Mouse (Mus musculus) midbrain, embryonic 16.5 days (tissue): ENCODE measurements around the gene Cbx1. TPM values are rescaled to one million over a fixed set of nuclear protein-coding genes. Genes with fewer than 3 reads are reported as not detected.

ENCODE experiments used
- ATAC-seq: fragments of 200-750 bp; cut with Nextera tagmentation; 2 replicates; pipeline ENCODE4 v1.8.0; 2017; ENCODE audit warnings: moderate TSS enrichment
- H3K27ac ChIP-seq: fragments of 300-500 bp; sonication (generic); 2 replicates; pipeline ENCODE4 v1.5.1; 2014; ENCODE audit warnings: mild to moderate bottlenecking, low read length, mixed read lengths
- H3K27me3 ChIP-seq: fragments of 300-500 bp; sonication (generic); 2 replicates; pipeline ENCODE4 v1.6.1; 2014; ENCODE audit warnings: low read depth, low read length, mixed read lengths; ENCODE audit not compliant: control insufficient read depth, insufficient read depth
- H3K36me3 ChIP-seq: fragments of 300-500 bp; sonication (generic); 2 replicates; pipeline ENCODE4 v1.6.1; 2014; ENCODE audit warnings: mild to moderate bottlenecking, low read length, moderate library complexity, mixed read lengths; ENCODE audit not compliant: control insufficient read depth, insufficient read depth
- H3K4me1 ChIP-seq: fragments of 300-500 bp; sonication (generic); 2 replicates; pipeline ENCODE4 v1.6.1; 2014; ENCODE audit warnings: mild to moderate bottlenecking, low read length, mixed read lengths; ENCODE audit not compliant: control insufficient read depth, insufficient read depth
- H3K4me2 ChIP-seq: fragments of 300-500 bp; sonication (generic); 2 replicates; pipeline ENCODE4 v1.6.1; 2014; ENCODE audit warnings: mild to moderate bottlenecking, low read length, mixed read lengths
- H3K4me3 ChIP-seq: fragments of 300-500 bp; sonication (generic); 2 replicates; pipeline ENCODE4 v1.5.1; 2014; ENCODE audit warnings: low read depth, mild to moderate bottlenecking, low read length, moderate library complexity, mixed read lengths
- H3K9ac ChIP-seq: fragments of 300-500 bp; sonication (generic); 2 replicates; pipeline ENCODE4 v1.6.1; 2014; ENCODE audit warnings: low read depth, low read length, mixed read lengths
- H3K9me3 ChIP-seq: fragments of 300-500 bp; sonication (generic); replicated peaks from 2 replicates; pipeline ENCODE4 v1.6.1; 2014; ENCODE audit warnings: mild to moderate bottlenecking, low read length, mixed read lengths; ENCODE audit not compliant: control insufficient read depth, poor library complexity, severe bottlenecking
- WGBS: fragments of 180-500 bp; shearing (Covaris S2); extraction: QIAGEN DNeasy Blood & Tissue Kit; methylation state at CpG from one replicate; pipeline ENCODE4 v1.1.7; 2014; 5-methylcytosine and 5-hydroxymethylcytosine counted together
- polyA plus RNA-seq: library from polyadenylated mRNA; unstranded; fragments of >200 nt; fragmentation: Nextera tagmentation; extraction: Ambion mirVana; gene quantifications from 2 replicates; pipeline ENCODE4 v1.2.1, GENCODE M21; 2015

Cbx1 gene
- polyA plus RNA-seq, 1 experiment from 2014 or later, result 56.2 TPM

DNA sequence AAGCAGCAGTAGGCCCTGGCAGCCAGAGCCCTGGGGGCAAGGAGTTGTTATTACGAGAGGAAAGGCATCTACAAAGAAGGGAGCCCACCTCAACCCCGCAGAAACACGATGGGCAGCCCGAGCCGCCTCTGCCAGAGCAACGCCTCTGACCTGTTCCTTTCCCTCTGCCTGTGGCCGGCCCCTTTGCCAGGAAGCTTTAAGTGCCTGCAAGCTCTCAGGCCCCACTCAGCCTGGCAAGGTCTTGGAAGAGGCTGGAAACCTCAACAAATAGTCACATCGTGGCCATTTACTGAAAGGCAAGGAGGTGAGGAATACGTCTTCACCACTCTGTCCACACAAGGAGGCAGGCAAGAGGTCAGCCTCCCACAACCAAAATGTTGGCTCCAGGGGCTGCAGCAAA is 20.7 kb upstream of the Cbx1 start:
- no peak for ATAC-seq

DNA sequence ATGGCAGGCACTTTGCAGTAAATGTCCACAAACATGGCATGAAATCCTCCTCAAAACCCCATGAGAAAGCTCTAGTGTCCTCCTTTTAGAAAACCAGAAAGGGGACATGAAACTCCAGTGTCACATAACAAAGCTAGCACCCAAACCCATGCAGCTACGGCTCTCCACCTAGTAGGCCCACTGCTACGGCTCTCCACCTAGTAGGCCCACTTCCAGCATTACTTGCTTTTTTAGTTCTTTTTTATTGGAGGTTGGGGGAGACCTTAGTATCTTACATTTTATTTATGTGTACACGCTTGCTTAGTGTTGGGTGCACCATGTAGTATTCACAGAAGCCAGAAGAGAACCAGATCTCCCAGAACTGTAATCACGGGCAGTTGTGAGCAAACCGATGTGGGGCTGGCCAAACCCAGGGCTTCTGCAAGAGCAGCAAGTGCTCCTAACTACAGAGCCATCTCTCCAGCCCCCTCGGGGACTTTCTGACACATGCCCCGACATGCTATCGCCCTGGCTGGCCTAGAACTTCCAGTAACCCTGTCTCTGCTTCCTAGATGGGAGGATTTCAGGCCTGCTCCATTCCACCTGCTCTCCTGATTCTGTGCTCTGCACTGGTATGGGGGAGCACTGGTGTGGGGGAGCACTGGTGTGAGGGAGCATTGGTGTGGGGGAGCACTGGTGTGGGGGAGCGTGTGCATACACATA is 17.5 kb upstream of the Cbx1 start:
- peaks cover 18% of the 10 kb centered on the region for H3K4me1 ChIP-seq
- no peak overlapping the region for H3K4me3 ChIP-seq
- 95% methylated on average over 9 of the region's 9 CpGs for WGBS
- no peak overlapping the region for H3K27ac ChIP-seq
- no peak overlapping the region for H3K9ac ChIP-seq
- no peaks in the 10 kb centered on the region for H3K9me3 ChIP-seq
- ATAC-seq, result no peak
- H3K4me2 ChIP-seq, result no peak overlapping the region
- H3K36me3 ChIP-seq, result peaks cover 15% of the 10 kb centered on the region
- H3K27me3 ChIP-seq, result no peaks in the 10 kb centered on the region

More for the DNA sequence above, 20.7 kb upstream of the Cbx1 start:
- H3K4me1 ChIP-seq, result peaks cover 9% of the 10 kb centered on the region; the same call in 1 of the 2 replicates
- H3K4me3 ChIP-seq, result no peak overlapping the region
- 68% methylated on average over 9 of the region's 9 CpGs for WGBS
- no peaks in the 10 kb centered on the region for H3K27me3 ChIP-seq
- no peak overlapping the region for H3K27ac ChIP-seq
- peaks cover 15% of the 10 kb centered on the region for H3K36me3 ChIP-seq
- no peak overlapping the region for H3K4me2 ChIP-seq
- no peak overlapping the region for H3K9ac ChIP-seq
- no peaks in the 10 kb centered on the region for H3K9me3 ChIP-seq

DNA sequence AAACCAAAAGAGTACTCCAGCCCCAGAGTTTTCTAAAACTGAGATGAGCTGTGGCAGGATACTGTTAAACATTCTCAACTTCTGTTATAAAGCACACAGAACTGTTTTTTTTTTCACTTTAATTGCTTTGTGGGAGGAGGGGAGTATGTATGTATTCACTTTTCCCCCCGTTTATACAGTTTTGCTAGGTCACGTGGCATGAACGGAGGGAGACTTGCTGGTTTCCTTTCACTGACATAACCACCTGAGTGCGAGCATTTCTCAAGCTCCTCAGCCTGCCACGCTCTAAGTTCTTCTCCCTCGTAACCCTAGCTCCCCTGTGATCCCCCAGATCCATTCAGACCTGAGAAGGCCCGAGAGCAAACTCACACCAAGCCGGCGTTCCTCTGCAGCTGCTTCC is 16.5 kb upstream of the Cbx1 start:
- H3K4me2 ChIP-seq, result no peak overlapping the region
- H3K27ac ChIP-seq, result no peak overlapping the region
- no peak overlapping the region for H3K9ac ChIP-seq
- ATAC-seq, result no peak
- H3K36me3 ChIP-seq, result peaks cover 15% of the 10 kb centered on the region
- 94% methylated on average over 9 of the region's 9 CpGs for WGBS
- no peak overlapping the region for H3K4me3 ChIP-seq
- H3K9me3 ChIP-seq, result no peaks in the 10 kb centered on the region
- H3K4me1 ChIP-seq, result peaks cover 20% of the 10 kb centered on the region
- H3K27me3 ChIP-seq, result no peaks in the 10 kb centered on the region

DNA sequence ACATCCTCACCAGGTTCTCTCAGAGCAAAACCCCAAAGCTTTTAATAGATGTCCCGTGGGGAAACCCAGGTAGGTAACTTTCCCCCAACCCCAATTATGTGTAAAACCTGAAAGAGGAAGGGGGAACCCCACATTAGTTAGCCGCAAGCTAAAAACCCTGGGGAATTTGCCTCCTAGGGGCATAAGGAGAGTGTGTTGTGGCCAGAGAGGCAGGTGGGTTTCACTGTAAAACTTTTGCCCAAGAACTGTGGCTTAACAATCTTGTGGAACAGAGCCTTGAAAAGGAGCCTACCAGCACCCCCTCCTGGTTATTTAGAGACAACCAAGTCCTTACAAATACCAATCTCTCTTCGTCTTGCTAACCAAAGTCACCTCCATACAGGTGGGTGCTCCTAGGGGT is 14.4 kb upstream of the Cbx1 start:
- no peak overlapping the region for H3K27ac ChIP-seq
- H3K4me1 ChIP-seq, result peaks cover 22% of the 10 kb centered on the region
- no peak overlapping the region for H3K9ac ChIP-seq

DNA sequence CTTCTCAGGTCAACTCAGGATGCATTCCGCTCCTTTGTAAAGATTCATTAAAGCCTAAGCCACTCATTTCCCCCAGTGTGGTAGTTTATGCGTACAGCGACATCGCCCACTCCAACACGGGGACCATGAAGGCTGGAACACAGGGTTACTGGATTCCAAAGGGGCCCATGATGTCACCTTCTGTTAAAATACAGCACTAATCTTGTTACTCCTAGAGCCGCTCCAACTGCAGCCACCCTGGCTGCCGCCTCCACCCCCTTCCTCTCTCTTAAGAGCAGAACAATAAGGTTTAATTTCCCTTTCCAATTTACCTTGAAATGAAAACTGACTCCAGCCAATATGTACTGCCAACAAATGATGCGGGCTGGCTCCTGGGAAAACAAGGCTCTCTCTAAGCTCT is 13.9 kb upstream of the Cbx1 start:
- H3K4me3 ChIP-seq, result no peak overlapping the region
- no peak for ATAC-seq
- H3K27ac ChIP-seq, result no peak overlapping the region
- H3K36me3 ChIP-seq, result peaks cover 6% of the 10 kb centered on the region; the same call in 1 of the 2 replicates
- H3K27me3 ChIP-seq, result no peaks in the 10 kb centered on the region
- no peak overlapping the region for H3K9ac ChIP-seq
- H3K4me1 ChIP-seq, result peaks cover 22% of the 10 kb centered on the region
- no peaks in the 10 kb centered on the region for H3K9me3 ChIP-seq
- 85% methylated on average over 8 of the region's 8 CpGs for WGBS
- H3K4me2 ChIP-seq, result no peak overlapping the region

More for the DNA sequence above, 14.4 kb upstream of the Cbx1 start:
- no peak for ATAC-seq
- Histone ChIP-seq H3K36me3 (peaks cover 10% of the 10 kb centered on the region; the same call in 1 of the 2 replicates), H3K9me3 (no peaks in the 10 kb centered on the region), H3K27me3 (no peaks in the 10 kb centered on the region), H3K4me2 (no peak overlapping the region), H3K4me3 (no peak overlapping the region)
- WGBS, result 78% methylated on average over 3 of the region's 3 CpGs

DNA sequence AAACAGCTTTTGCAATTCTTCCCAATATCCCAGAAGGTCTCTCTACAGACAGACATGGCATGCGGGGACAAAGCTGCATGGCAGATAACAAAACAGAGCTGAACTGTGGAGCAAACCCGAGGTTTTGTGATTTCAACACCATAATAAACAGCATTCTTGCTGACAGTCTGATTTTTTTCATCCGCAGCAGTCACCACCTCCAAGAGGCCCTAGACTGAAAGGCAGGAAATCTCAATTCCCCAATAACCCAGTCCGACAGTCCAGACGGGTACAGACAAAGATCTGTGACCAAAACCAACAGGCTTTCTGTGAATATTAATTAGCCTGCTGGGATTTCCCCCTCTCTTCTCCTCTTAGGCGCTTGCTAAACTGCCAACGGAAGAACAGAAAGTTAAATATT is 13.3 kb upstream of the Cbx1 start:
- peaks cover 22% of the 10 kb centered on the region for H3K4me1 ChIP-seq
- peak overlapping the region; percentile 15; the same call in 1 of the 2 replicates for H3K4me2 ChIP-seq
- H3K27ac ChIP-seq, result no peak overlapping the region
- ATAC-seq, result no peak
- 63% methylated on average over 7 of the region's 7 CpGs for WGBS
- H3K27me3 ChIP-seq, result no peaks in the 10 kb centered on the region
- no peak overlapping the region for H3K9ac ChIP-seq
- no peaks in the 10 kb centered on the region for H3K9me3 ChIP-seq
- peaks cover 4% of the 10 kb centered on the region; the same call in 1 of the 2 replicates for H3K36me3 ChIP-seq
- no peak overlapping the region for H3K4me3 ChIP-seq

DNA sequence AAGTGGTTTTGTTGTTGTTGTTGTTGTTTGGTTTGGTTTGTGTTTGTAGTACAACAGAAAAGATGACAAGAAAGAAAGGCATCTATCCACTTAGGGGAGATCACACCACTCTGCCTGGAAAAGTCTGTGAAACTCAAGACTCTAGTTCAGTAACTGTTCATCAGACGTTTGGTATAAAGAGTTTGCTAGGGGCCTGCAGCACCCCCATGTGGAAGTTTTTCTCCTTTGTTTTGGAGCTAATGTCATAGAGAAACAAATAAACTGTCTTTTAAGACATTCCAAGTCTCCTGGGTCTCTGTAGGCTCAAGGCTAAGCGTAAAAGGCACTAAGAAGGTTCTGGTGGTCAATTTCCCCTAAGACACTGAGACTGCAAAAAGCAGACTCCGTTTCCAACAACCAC is 12.9 kb upstream of the Cbx1 start:
- H3K4me2 ChIP-seq, result peak overlapping the region; percentile 92
- no peaks in the 10 kb centered on the region for H3K27me3 ChIP-seq
- H3K4me3 ChIP-seq, result peak overlapping the region; percentile 70; the same call in 1 of the 2 replicates
- WGBS, result 49% methylated on average over 3 of the region's 3 CpGs
- H3K9me3 ChIP-seq, result no peaks in the 10 kb centered on the region
- peak overlapping the region; percentile 79; the same call in 1 of the 2 replicates for H3K9ac ChIP-seq
- H3K27ac ChIP-seq, result no peak overlapping the region
- H3K4me1 ChIP-seq, result peaks cover 22% of the 10 kb centered on the region
- ATAC-seq, result no peak
- H3K36me3 ChIP-seq, result peaks cover 4% of the 10 kb centered on the region; the same call in 1 of the 2 replicates

DNA sequence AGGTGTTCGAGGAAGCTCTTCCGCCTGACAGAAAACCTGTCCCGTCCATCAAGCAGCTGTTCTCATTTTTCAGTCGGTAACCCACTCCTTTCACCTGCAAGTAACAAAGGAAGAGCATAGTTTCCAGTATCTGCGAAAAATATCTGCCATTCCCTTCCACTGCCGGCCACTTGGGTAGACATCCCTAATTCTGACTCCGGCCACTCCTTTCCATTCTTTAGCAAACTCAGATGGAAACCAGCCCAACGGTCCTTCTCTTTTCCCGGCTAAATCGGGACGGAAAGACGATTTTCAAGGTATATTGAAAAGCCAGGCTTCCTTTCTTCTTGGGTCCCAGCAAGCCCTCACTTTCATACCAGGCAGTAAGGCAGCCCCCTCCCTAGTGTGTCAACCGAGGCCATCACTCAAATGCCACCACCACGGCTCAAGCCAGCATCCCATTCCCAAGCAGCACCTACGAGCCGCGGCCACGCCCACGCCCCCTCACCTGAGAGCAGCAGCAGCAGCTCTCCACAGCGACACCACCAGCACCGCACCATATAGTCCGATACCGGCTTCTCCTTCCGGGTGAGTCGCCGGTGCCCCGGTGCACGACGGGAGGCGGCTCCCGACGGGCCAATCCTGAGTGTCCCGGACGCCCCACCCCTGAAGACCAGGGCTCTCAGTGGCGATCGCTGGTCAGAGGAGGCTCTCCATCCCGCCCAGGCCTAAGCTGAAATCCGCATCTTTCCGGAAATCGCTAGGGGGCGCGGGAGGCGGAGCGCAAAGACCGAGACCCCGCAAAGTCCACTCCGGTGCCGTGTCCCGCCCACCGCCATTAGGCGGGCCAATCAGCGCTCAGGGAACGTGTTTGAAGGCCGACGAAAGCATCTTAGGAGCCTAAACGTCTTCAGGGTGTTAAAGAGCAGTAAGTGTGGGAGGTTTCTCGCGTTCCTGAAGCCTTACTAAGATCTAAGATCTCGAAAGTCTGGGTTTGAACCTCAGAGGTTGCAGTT is 11.7 kb upstream of the Cbx1 start, which contains the start of gene Snx11:
TSS of gene Snx11 (minus strand) at position 592 of the 995 bp plus-strand sequence.
- Histone ChIP-seq H3K9ac (peak within 1 kb of the TSS; percentile 79), H3K4me2 (peak within 1 kb of the TSS; percentile 92), H3K4me1 (peaks cover 22% of the 10 kb centered on the region), H3K36me3 (no peaks in the 10 kb centered on the region), H3K4me3 (peak within 1 kb of the TSS; percentile 70), H3K9me3 (no peaks in the 10 kb centered on the region), H3K27ac (peak within 1 kb of the TSS; percentile 75), H3K27me3 (no peaks in the 10 kb centered on the region)
- peak; percentile 99 for ATAC-seq
- 2% methylated on average over 59 of the region's 59 CpGs for WGBS
